Mouse (Mus musculus): ENCODE results near the gene B3gnt6. TPM values are rescaled to one million over a fixed set of nuclear protein-coding genes. Genes with fewer than 3 reads are reported as not detected.

The B3gnt6 gene
- polyA plus RNA-seq, 1 experiment from 2014 or later = not detected

DNA sequence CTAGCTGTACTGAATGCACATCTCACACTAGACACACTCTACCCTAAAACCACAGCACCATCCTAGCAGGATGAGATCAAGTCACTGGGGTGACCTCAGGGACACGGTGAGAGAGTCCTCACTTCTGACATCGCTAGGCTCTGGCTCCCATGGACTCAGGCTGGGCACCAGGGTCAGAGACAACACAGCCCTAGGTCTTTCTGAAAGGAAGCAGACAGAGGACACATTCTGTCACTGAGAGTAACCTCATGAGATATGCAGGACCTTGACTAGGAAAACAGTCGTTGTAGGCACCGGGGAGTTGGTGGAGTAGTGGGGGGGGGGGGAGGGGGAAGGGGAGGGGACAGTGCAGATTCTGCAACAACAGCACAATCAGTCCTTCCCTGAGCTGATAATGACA is 25.9 kb downstream of the B3gnt6 start:
- DNase-seq (ENCODE audit: low spot score) = no peak
- 61% methylated on average over 4 of the region's 4 CpGs for whole genome bisulfite sequencing
- Histone ChIP-seq H3K9me3 (replicated peaks) (no peaks in the 10 kb centered on the region), H3K27ac (no peak overlapping the region), H3K4me3 (no peak overlapping the region), H3K27me3 (ENCODE audit: low read depth, poor library complexity, severe bottlenecking) (peaks cover 13% of the 10 kb centered on the region), H3K4me1 (peaks cover 56% of the 10 kb centered on the region), H3K36me3 (no peaks in the 10 kb centered on the region)

DNA sequence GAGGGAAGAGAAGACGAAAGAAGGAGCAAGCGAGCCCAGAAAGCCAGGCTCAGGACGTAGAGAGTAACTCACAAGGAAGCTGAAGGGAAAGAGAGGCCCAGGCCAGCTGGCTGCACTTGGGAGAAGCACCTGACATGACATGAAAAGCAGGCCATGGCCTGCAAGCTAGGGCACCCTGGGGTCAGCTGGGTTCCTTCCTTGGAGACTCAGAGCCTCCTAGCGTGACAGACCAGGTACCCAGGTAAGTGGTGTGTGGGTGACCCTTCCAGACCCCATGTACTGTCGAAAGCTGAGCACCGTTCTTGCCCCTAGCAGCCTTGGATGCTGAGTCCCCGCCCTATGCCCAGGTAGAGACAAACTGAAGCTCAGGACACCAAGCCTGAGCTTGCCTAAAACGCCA is 26.6 kb downstream of the B3gnt6 start:
- H3K27me3 ChIP-seq (ENCODE audit: low read depth, poor library complexity, severe bottlenecking) = peaks cover 13% of the 10 kb centered on the region
- H3K9me3 ChIP-seq (replicated peaks) = no peaks in the 10 kb centered on the region
- WGBS = 79% methylated on average over 8 of the region's 8 CpGs
- DNase-seq (ENCODE audit: low spot score) = no peak
- H3K4me3 ChIP-seq = no peak overlapping the region
- no peaks in the 10 kb centered on the region for H3K36me3 ChIP-seq
- H3K27ac ChIP-seq = peak overlapping the region; percentile 81
- peaks cover 49% of the 10 kb centered on the region for H3K4me1 ChIP-seq

DNA sequence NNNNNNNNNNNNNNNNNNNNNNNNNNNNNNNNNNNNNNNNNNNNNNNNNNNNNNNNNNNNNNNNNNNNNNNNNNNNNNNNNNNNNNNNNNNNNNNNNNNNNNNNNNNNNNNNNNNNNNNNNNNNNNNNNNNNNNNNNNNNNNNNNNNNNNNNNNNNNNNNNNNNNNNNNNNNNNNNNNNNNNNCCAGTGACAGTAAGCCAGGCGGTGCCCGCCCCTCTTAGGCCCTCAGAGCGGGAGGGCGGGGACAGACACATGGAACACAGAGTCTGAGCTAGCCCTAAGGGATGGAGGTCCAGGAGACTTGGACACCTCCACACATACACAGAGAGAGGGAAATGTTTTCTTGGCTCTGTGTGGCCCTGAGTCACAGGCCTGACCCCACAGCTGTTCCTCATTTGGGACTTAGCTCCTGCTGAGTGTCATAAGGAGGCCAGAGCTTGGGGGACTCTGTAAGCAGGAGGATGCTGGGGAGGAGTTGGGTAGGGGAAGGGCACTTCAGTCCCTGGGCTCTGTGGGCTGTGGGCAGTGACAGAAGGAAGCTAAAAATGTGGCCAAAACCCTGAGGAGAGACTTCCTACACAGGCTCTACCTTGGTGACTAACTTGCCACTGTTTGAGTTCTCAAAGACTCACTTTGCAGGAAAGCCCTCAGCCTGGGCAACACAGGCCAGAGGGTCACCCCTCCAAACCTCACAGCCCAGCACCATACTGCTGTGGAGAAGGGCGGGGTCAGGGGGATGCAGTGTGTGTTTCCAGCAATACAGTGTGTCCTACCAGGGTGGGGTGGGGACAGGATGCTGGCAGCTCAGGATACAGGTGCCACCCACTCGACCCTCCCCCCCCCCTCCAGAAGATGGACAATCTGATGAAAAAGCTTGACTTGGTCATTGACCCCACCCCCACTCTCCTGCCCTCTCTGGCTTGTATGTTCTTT is 27.9 kb downstream of the B3gnt6 start:
- DNase-seq (ENCODE audit: low spot score) = peak; percentile 71
- Histone ChIP-seq H3K27ac (peak overlapping the region; percentile 81), H3K36me3 (no peaks in the 10 kb centered on the region), H3K4me1 (peaks cover 38% of the 10 kb centered on the region), H3K9me3 (replicated peaks) (no peaks in the 10 kb centered on the region), H3K4me3 (0 out of 2 replicates have a peak overlapping the region, but pooled peaks have one; percentile 7), H3K27me3 (ENCODE audit: low read depth, poor library complexity, severe bottlenecking) (peaks cover 2% of the 10 kb centered on the region)
- WGBS = 43% methylated on average over 6 of the region's 6 CpGs

DNA sequence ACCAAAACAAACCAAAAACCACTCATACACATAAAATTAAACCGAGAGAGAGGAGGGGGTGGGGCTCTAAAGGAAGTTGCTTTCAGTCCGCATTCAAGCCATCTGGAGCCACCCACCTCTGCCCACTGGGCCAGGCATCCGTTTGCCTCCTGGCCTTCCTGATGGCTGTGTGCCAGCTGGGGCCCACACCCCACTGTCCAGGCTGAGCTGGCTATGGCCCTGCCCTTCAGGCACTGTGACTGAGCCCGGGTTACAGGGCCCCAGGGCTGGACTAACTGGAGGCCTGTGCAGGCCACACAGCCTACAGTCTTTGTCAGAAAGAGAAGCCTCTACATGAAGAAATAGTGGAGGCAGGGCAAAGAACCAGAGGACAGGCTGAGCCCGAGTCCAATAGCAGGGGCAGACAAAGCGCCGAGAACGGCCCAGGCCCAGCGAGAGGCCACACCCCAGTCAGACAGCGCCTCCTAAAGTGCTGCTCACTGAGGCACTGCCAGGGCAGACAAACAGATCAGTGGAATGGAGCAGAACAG is 34.2 kb downstream of the B3gnt6 start:
- no peaks in the 10 kb centered on the region for H3K27me3 ChIP-seq (ENCODE audit: low read depth, poor library complexity, severe bottlenecking)
- no peaks in the 10 kb centered on the region for H3K9me3 ChIP-seq (replicated peaks)
- 74% methylated on average over 10 of the region's 10 CpGs for WGBS
- H3K27ac ChIP-seq = peak overlapping the region; percentile 83
- peaks cover 36% of the 10 kb centered on the region for H3K4me1 ChIP-seq
- no peaks in the 10 kb centered on the region for H3K36me3 ChIP-seq
- no peak for DNase-seq (ENCODE audit: low spot score)
- H3K4me3 ChIP-seq = no peak overlapping the region

DNA sequence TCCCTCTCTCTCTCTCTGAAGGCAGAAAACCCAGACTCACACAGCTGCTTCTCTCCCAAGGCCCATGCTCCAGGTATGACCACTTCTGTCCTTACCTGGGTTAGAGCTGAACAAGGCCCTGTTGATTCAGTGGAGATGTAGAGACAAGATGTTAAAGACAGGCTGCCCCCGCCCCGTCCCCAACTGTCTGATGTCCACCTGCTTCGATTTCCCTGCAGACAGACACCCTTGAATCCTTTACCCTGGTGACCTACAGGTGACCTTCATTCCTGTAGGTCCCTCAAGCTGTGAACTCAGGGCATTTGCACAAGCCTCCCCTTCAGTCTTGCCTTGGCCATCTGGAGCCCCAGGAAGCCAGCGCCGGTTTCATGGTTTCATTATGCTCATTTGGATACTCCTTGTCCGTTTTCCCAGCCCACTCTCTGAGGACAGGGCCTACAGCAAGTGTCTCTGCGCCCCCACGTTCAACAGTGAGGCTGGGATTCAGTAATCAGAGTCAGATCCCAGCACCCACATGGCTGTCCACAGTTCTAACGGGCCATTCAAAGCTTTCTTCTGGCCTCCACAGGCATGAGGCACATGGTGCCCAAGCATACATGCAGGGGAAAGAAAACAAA is 34.8 kb downstream of the B3gnt6 start:
- Histone ChIP-seq H3K4me3 (no peak overlapping the region), H3K27ac (peak overlapping the region; percentile 83), H3K4me1 (peaks cover 41% of the 10 kb centered on the region), H3K9me3 (replicated peaks) (no peaks in the 10 kb centered on the region), H3K36me3 (no peaks in the 10 kb centered on the region), H3K27me3 (ENCODE audit: low read depth, poor library complexity, severe bottlenecking) (no peaks in the 10 kb centered on the region)
- no peak for DNase-seq (ENCODE audit: low spot score)
- 84% methylated on average over 9 of the region's 9 CpGs for WGBS

DNA sequence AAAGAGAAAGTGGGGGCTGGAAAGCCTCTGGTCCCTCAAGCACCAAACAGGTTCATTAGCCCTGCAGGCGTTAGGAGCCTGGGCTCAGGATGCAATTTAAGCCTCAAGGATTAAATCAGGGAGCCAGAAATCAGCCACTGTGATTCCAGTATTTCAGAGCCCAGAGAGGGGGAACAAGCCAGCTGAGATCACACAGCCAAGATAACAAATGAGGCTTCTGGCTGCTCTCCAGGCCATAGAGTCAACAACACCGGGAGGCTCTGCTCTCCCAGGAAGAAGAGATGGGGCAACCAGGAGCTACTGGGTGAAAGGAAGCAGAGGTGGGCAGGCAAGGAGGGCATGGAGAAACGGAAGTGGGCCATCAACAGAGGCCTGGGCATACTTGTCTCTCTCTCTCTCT is 35.6 kb downstream of the B3gnt6 start:
- DNase-seq (ENCODE audit: low spot score) = no peak
- no peak overlapping the region for H3K27ac ChIP-seq
- H3K27me3 ChIP-seq (ENCODE audit: low read depth, poor library complexity, severe bottlenecking) = 0 out of 2 replicates have a peak, but pooled peaks cover 6% of the 10 kb centered on the region
- no peak overlapping the region for H3K4me3 ChIP-seq
- WGBS = 62% methylated on average over 3 of the region's 3 CpGs
- peaks cover 48% of the 10 kb centered on the region for H3K4me1 ChIP-seq
- H3K36me3 ChIP-seq = no peaks in the 10 kb centered on the region
- H3K9me3 ChIP-seq (replicated peaks) = no peaks in the 10 kb centered on the region

DNA sequence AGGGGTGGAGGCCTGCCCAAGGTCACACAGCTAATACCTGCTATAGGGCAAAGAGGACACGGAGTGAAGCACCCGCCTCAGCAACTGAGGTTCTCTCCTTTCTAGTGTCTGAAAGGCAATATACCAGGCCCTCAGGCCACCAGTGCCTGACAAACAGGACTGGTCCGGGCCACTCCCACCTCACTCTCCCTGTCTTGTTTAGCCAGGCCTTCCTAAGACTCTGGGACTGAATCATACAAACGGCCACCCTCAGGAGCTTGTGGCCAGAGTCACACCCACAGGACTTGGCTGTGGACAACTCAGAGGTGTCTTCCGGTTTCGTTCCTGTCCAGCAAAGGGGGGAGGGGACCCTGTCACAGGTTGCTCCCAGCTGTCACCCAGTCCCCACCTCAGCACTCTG is 37.0 kb downstream of the B3gnt6 start:
- no peaks in the 10 kb centered on the region for H3K36me3 ChIP-seq
- H3K27ac ChIP-seq = 0 out of 2 replicates have a peak overlapping the region, but pooled peaks have one; percentile 25
- no peak for DNase-seq (ENCODE audit: low spot score)
- 0 out of 2 replicates have a peak, but pooled peaks cover 7% of the 10 kb centered on the region for H3K27me3 ChIP-seq (ENCODE audit: low read depth, poor library complexity, severe bottlenecking)
- H3K4me3 ChIP-seq = no peak overlapping the region
- WGBS = 71% methylated on average over 6 of the region's 6 CpGs
- peaks cover 54% of the 10 kb centered on the region for H3K4me1 ChIP-seq
- H3K9me3 ChIP-seq (replicated peaks) = no peaks in the 10 kb centered on the region

DNA sequence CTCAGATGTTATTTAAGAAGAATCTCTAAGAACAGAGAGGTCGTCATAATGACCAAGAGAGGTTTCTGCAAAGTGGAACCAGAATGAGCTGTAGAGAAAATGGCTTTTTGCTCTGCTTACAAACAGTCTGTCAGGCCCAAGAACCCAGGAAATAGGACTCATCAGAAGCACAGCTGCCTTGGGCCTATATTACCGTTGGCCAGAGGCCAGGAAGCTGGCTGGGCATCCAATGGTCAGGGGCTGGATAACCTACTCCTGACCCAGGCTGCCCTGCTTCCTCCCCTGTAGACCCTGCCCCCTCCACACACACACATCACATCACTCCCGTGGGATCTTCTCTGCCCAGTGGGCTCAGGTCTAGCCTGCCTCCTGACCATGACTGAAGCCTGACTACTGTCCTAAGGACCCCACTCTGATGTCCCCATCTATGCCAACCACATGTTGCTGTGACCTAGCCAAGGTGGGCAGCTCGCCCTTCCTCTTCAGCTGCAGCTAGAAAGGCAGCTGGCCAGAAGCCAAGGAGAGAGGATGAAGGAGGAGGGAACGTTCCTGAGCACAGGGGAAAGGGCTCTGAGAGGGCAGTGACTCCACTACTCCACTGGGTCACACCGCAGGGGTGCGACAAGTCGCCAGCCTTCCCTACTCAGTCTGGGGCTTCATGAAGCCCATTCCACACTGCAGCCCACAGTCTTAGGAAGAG is 39.1 kb downstream of the B3gnt6 start:
- Histone ChIP-seq H3K27me3 (ENCODE audit: low read depth, poor library complexity, severe bottlenecking) (0 out of 2 replicates have a peak, but pooled peaks cover 7% of the 10 kb centered on the region), H3K9me3 (replicated peaks) (no peaks in the 10 kb centered on the region), H3K4me1 (peaks cover 64% of the 10 kb centered on the region), H3K27ac (peak overlapping the region; percentile 4; the same call in 1 of the 2 replicates), H3K4me3 (no peak overlapping the region), H3K36me3 (no peaks in the 10 kb centered on the region)
- 57% methylated on average over 8 of the region's 8 CpGs for WGBS
- no peak for DNase-seq (ENCODE audit: low spot score)

DNA sequence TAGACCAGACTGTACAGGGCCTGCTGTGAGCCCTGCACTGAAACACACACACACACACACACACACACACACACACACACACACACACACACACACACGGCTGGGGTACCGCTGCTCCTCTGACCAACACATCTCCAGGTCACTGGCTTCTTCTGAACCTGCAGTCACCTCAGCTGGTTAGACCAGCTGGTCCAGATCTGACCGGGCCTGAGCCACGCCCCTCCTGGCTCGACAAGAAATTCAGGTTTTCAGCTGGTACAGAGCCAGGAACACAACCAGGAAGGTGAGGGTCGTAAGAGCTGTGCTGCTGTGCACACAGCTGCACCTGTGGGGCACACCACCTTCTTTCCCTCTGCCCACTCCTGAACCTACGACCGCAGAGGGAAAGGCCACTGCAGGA is 40.8 kb downstream of the B3gnt6 start:
- H3K27me3 ChIP-seq (ENCODE audit: low read depth, poor library complexity, severe bottlenecking) = 0 out of 2 replicates have a peak, but pooled peaks cover 7% of the 10 kb centered on the region
- no peaks in the 10 kb centered on the region for H3K36me3 ChIP-seq
- 46% methylated on average over 8 of the region's 8 CpGs for WGBS
- no peak overlapping the region for H3K27ac ChIP-seq
- H3K9me3 ChIP-seq (replicated peaks) = no peaks in the 10 kb centered on the region
- H3K4me1 ChIP-seq = peaks cover 63% of the 10 kb centered on the region
- DNase-seq (ENCODE audit: low spot score) = no peak
- no peak overlapping the region for H3K4me3 ChIP-seq

DNA sequence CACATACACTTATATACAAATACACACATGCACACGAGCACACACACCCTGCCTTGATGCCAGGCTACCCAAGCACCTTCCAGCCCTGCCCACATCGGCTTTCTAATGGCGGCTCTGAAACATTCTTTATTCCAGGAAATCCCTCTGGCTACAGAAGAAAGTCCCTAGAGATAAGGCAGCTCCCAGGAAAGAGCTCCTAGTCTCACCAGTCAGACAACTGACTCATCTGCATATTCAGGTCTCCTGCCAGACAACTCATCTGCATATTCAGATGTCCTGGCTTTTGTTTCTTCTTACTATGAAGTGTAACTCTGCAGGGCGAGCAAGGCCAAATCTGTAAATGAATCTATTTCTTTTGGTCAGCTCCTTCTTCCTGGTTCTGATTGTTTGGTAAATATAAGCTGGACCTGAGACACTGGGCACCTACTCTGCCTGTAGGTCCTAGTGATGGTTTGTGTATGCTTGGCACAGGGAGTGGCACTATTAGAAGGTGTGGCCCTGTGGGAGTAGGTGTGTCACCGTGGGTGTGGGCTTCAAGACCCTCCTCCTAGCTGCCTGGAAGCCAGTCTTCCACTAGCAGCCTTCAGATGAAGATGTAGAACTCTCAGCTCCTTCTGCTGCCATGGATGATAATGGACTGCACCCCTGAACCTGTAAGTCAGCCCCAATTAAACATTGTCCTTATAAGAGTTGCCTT is 41.5 kb downstream of the B3gnt6 start:
- WGBS = 65% methylated on average over 5 of the region's 5 CpGs
- Histone ChIP-seq H3K27ac (no peak overlapping the region), H3K4me1 (peaks cover 64% of the 10 kb centered on the region), H3K36me3 (no peaks in the 10 kb centered on the region), H3K27me3 (ENCODE audit: low read depth, poor library complexity, severe bottlenecking) (0 out of 2 replicates have a peak, but pooled peaks cover 7% of the 10 kb centered on the region), H3K4me3 (no peak overlapping the region), H3K9me3 (replicated peaks) (no peaks in the 10 kb centered on the region)
- DNase-seq (ENCODE audit: low spot score) = no peak

DNA sequence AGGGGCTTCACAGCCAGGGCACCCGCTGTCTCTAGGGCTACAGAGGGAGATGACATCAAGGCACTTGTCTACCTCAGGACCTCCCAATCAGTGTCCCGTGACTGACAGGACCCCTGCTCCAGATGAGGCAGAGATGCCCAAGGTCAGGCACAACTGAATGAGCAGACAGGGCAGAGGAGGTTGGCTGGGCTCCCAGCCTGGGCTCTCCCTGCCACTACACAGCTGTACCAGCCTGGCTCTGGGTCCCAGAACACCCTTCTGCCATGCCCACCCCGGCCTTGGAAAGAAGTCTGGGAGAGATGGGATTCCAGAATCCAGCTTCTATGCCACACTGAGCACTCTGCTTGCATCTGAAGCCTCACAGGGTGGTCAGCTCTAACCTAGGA is 43.0 kb downstream of the B3gnt6 start:
- Histone ChIP-seq H3K9me3 (replicated peaks) (no peaks in the 10 kb centered on the region), H3K4me3 (no peak overlapping the region), H3K27me3 (ENCODE audit: low read depth, poor library complexity, severe bottlenecking) (0 out of 2 replicates have a peak, but pooled peaks cover 11% of the 10 kb centered on the region), H3K27ac (no peak overlapping the region), H3K4me1 (peaks cover 66% of the 10 kb centered on the region), H3K36me3 (no peaks in the 10 kb centered on the region)
- no peak for DNase-seq (ENCODE audit: low spot score)
- 59% methylated on average over 3 of the region's 3 CpGs for WGBS

Data from limb, embryonic 10.5 days (tissue).